Mouse (Mus musculus) liver, adult (tissue): ENCODE data around the gene Hs3st3a1.

Experiments
- GATA4 ChIP-seq: IDR thresholded peaks from 2 replicates; pipeline ENCODE4 v1.6.1; 2014; ENCODE audit warnings: mild to moderate bottlenecking, low read length; ENCODE audit not compliant: insufficient replicate concordance

Gene Hs3st3a1

DNA sequence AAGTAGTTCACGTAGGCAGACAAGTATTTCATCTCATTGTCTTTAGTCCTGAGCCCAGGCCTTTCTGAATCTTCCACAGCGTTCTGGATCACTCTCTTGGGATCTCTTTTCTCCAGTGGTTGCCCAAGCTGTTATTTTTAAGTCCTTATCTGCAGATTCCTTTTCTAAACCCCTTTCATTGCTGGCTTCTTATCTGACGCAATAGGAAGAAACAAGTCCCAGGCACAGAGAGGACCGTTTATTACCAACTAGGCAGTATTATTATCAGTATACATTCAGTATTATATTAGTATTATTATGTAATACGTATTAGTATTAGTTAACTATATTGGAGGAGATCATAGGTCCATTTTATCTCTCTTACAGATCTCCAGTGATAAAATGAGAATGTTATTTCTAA is 78.3 kb downstream of the Hs3st3a1 start:
- TF ChIP-seq GATA4: no peak

DNA sequence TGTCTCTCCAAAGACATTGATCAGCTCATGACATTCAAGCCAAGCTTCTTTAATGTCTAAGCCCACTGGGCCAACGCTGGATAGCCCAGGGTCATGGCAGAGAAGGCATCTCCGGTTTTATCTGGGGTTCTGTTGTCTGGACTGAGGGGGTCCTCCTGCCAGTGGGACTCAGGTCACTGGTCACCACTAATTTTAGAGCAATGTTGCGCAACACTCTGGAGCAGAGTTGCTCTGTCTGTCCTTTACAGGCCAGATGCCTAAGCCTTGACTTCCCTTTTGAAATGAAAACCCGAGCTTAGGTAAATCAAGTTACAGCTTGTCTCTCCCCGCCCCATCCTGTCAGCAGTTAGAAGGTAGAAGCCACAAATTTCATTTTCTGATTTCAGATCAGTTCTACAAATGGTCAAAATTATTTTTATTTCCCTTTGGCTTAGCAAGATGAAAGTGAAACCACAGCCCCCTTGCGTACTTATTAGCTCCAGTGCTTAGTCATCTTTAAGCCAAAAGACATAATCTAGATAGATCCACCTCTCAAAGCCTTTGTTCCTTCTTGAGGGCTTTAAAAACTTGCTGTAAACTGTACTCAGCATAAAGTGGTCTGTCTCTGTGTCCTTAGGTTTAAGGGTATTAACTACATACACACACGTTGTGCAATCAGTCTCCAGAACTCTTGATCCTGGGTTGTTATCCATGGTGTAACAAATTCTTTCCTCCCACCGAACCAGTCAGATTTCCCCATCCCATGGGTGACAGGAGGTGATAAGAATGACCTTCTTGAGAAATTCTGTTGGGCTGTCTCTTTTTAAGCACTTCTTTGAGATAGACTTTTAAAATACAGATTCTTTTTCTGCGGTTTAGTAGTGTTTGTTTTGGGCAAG is 81.8 kb downstream of the Hs3st3a1 start:
- no peak for TF ChIP-seq GATA4

GRCm38 (mm10) chr11:64518146-64518841 is 83.2 kb downstream of the Hs3st3a1 start:
- no peak for TF ChIP-seq GATA4

- no peak for TF ChIP-seq GATA4
Observed at GRCm38 (mm10) chr11:64523993-64524570, 89.0 kb downstream of the Hs3st3a1 start.

DNA sequence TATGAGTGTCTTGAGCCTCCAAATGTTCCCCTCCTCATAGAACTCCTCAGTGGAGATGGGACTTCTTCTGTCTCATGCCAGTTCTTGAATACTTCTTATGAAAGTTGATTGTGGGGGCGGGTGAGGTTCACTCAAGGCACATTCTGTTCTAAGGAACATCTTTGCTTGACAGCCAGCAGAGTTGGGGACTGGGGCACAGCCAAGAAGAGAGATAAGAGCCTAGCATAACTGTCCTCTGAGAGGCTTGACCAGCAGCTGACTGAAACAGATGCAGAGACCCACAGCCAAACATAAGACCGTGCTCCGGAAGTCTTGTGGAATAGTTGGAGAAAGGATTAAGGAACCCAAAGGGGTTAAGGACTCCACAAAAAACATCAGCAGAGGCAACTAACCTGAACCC is 102.1 kb downstream of the Hs3st3a1 start:
- TF ChIP-seq GATA4: peak; percentile 61

GRCm38 (mm10) chr11:64541866-64542265 is 106.7 kb downstream of the Hs3st3a1 start:
- TF ChIP-seq GATA4: no peak

- TF ChIP-seq GATA4: no peak
Observed at GRCm38 (mm10) chr11:64542335-64542734, 107.2 kb downstream of the Hs3st3a1 start.

DNA sequence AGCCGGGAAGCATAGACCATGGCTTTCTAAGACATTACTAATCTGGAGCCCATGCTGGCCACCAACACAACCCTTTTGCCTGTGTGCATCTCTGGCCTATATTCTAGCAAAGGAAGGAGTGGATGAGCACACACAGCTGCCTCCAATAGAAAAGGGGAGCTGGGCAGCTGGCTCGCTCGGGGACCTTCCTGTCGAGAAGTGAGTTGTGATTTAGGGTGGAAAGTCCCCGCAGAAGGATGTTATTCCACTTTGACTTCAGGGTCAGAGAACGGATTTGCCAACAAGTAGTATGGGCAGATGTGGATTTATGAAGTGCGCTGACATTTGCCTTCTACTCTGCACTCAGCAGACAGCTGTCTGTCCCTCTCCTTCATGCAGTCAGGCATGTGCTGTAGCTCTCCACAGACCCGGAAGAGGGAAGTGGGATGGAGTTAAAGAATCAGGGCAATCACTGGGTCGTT is 108.1 kb downstream of the Hs3st3a1 start:
- no peak for TF ChIP-seq GATA4

GRCm38 (mm10) chr11:64544236-64544635 is 109.1 kb downstream of the Hs3st3a1 start:
- no peak for TF ChIP-seq GATA4

DNA sequence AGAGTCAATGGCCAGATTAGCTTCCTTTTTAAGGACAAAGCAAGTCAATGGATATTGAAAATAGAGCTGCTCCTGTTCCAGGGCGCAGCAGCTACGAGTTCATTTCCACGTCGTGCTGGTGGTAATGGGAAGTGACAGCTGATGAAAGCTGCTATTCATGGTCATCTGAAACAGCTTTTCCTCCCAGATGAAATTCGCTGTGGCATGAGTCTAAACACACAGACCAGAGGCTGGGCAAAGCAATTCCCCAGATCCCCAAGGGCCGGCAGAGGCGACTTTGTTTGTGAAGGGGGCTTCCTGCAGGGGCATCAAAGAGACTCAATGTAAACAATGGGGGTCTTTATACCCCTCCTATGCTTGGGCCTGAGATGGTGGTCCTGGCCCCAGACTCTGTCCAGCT is 114.2 kb downstream of the Hs3st3a1 start:
- TF ChIP-seq GATA4: no peak

GRCm38 (mm10) chr11:64549955-64550354 is 114.8 kb downstream of the Hs3st3a1 start:
- TF ChIP-seq GATA4: no peak

DNA sequence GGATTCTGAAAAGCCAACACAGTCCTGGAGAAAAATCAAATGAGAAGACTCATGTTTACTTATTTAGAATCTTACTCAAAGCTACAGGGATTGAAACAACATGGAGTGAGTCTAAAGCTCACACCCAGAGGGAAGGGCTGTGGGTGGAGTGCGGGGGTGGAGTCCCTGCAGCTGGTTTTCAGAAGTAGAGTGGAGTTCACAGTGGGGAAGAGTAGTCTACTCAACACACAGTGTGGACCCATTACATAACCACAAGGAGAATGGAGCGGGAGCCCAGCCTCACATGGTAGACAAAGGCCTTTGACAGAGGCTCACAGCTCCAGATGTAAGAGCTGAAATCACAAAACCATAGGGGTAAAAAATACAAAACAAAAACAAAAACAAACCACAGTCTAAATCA is 123.2 kb downstream of the Hs3st3a1 start:
- no peak for TF ChIP-seq GATA4

GRCm38 (mm10) chr11:64559388-64559787 is 124.3 kb downstream of the Hs3st3a1 start:
- no peak for TF ChIP-seq GATA4

- no peak for TF ChIP-seq GATA4
Observed at GRCm38 (mm10) chr11:64560471-64560870, 125.3 kb downstream of the Hs3st3a1 start.

- no peak for TF ChIP-seq GATA4
Observed at GRCm38 (mm10) chr11:64562771-64563170, 127.6 kb downstream of the Hs3st3a1 start.
